Mouse (Mus musculus) ovary, adult 2 months (tissue): Measurements from ENCODE around the gene Pcsk6. TPM values are rescaled to one million over a fixed set of nuclear protein-coding genes. Genes with fewer than 3 reads are reported as not detected.

Experiments
- polyA plus RNA-seq: library from polyadenylated mRNA; depleted of rRNA; stranded (reverse); fragments of >200 nt; gene quantifications from 2 replicates; pipeline ENCODE4 v1.2.3, GENCODE M21; 2012; rRNA removed

Pcsk6 gene
- polyA plus RNA-seq, result 26.2 and 27.5 TPM in 2 replicates

GRCm38 (mm10) chr7:65861591-65862472 lies at the start of gene Pcsk6:
Gene Pcsk6 (plus strand): TSS chr7:65861734.

GRCm38 (mm10) chr7:66043552-66044459 lies 182.3 kb downstream of the Pcsk6 start, which contains the start of gene Gm45213:
Gene Gm45213 (plus strand): TSS chr7:66043602.

GRCm38 (mm10) chr7:66058703-66059102 lies 197.2 kb downstream of the Pcsk6 start, which contains the start of gene Snrpa1:
Gene Snrpa1 (plus strand): TSS chr7:66059003.

GRCm38 (mm10) chr7:66079364-66080230 lies 218.1 kb downstream of the Pcsk6 start, which contains the start of gene Selenos:
Gene Selenos (plus strand): TSS chr7:66079649.

Other genes with a start within 250 kb of the Pcsk6 start
- 10.5 and 13.5 TPM in 2 replicates for gene Tarsl2, start 216.8 kb upstream of the Pcsk6 start, polyA plus RNA-seq
- gene Tm2d3, start 170.6 kb upstream of the Pcsk6 start, polyA plus RNA-seq, result 114 and 173 TPM in 2 replicates
- gene Gm45213, start 181.9 kb downstream of the Pcsk6 start, polyA plus RNA-seq, result not detected in 2 replicates
- 7.3 and 8.7 TPM in 2 replicates for gene Snrpa1, start 197.3 kb downstream of the Pcsk6 start, polyA plus RNA-seq
- gene Selenos, start 217.9 kb downstream of the Pcsk6 start, polyA plus RNA-seq, result 151 and 190 TPM in 2 replicates
- gene Chsy1, start 247.8 kb downstream of the Pcsk6 start, polyA plus RNA-seq, result 23.2 and 30.3 TPM in 2 replicates